Mouse (Mus musculus) embryonic facial prominence, embryonic 13.5 days (tissue): ENCODE measurements around the gene Rnf180. TPM values are rescaled to one million over a fixed set of nuclear protein-coding genes. Genes with fewer than 3 reads are reported as not detected.
A peak's percentile ranks its signal among the peaks of the same experiment; 100 is the strongest.

Source experiments
- ATAC-seq: fragments of 200-750 bp; cut with Nextera tagmentation; 2 replicates; pipeline ENCODE4 v1.8.0; 2017; ENCODE audit warnings: low read depth; ENCODE audit not compliant: insufficient number of reproducible peaks, insufficient read depth, low FRiP score, low TSS enrichment
- H3K27ac ChIP-seq: fragments of 300-500 bp; sonication (generic); 2 replicates; pipeline ENCODE4 v1.5.1; 2015; ENCODE audit warnings: moderate library complexity, mild to moderate bottlenecking, inconsistent platforms
- H3K27me3 ChIP-seq: fragments of 300-500 bp; sonication (generic); 2 replicates; pipeline ENCODE4 v1.6.1; 2015; ENCODE audit warnings: mild to moderate bottlenecking, inconsistent platforms
- H3K36me3 ChIP-seq: fragments of 300-500 bp; sonication (generic); 2 replicates; pipeline ENCODE4 v1.6.1; 2015; ENCODE audit warnings: mild to moderate bottlenecking, inconsistent platforms
- H3K4me1 ChIP-seq: fragments of 300-500 bp; sonication (generic); 2 replicates; pipeline ENCODE4 v1.6.1; 2015; ENCODE audit warnings: inconsistent platforms
- H3K4me2 ChIP-seq: fragments of 300-500 bp; sonication (generic); 2 replicates; pipeline ENCODE4 v1.6.1; 2015; ENCODE audit warnings: moderate library complexity, mild to moderate bottlenecking, inconsistent platforms
- H3K4me3 ChIP-seq: fragments of 300-500 bp; sonication (generic); 2 replicates; pipeline ENCODE4 v1.5.1; 2015; ENCODE audit warnings: mild to moderate bottlenecking, inconsistent platforms
- H3K9ac ChIP-seq: fragments of 300-500 bp; sonication (generic); 2 replicates; pipeline ENCODE4 v1.6.1; 2015; ENCODE audit warnings: mild to moderate bottlenecking, inconsistent platforms
- H3K9me3 ChIP-seq: fragments of 300-500 bp; sonication (generic); 2 replicates; pipeline ENCODE4 v1.6.1; 2016; ENCODE audit warnings: inconsistent platforms
- WGBS: fragments of 180-500 bp; shearing (Covaris S2); methylation state at CpG from one replicate; pipeline ENCODE4 v1.1.7; 2015; ENCODE audit warnings: mixed read lengths; 5-methylcytosine and 5-hydroxymethylcytosine counted together
- polyA plus RNA-seq: library from polyadenylated mRNA; unstranded; fragments of >200 nt; fragmentation: Nextera tagmentation; extraction: Ambion mirVana; gene quantifications from 2 replicates; pipeline ENCODE4 v1.2.1, GENCODE M21; 2015

Gene Rnf180
- polyA plus RNA-seq, 1 experiment from 2014 or later, result 10.2 TPM

DNA sequence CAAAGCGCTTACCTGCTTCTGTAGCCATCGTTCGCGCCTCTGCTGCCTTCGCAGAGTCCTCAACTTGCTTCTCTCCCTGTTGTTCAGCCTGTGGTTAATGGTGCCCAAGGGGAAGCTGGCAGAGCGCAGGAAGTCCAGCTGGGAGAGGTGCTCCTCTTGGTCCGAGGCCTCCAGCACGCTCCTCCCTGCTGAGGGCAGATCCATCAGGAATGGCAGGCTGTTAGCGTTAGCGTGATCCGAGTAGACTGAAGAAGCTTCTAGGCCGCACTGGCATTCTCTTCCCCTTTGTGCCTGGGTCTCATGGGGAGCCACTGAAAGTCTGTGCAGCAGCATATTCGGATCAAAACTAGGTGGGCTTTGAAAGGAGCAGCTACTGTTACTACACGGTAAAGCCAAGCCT is 45.0 kb downstream of the Rnf180 start:
- Histone ChIP-seq H3K27me3 (no peaks in the 10 kb centered on the region), H3K27ac (no peak overlapping the region), H3K9me3 (no peaks in the 10 kb centered on the region), H3K9ac (no peak overlapping the region), H3K4me3 (no peak overlapping the region), H3K4me2 (no peak overlapping the region), H3K4me1 (no peaks in the 10 kb centered on the region), H3K36me3 (peaks cover 11% of the 10 kb centered on the region; the same call in 1 of the 2 replicates)
- ATAC-seq, result no peak
- 90% methylated on average over 14 of the region's 14 CpGs for WGBS

DNA sequence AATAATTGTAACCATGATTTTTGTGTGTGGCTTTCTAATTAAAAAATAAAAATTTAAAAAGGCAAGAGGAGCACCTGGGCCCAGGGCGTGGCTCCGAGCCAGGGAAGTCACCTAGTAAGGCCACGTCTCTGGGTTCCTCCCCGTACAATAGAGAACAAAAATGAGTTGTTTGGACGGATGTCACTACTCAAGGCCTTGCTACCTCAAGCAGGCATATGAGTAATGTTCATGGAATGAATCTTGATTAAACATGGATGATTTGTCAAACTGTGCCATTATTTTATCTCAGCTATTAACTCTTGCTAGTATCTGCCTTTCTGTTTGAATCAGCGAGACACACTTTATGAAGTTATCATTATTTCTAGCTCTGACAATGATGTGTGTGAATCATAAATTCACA is 46.9 kb downstream of the Rnf180 start:
- H3K4me3 ChIP-seq, result no peak overlapping the region
- peaks cover 11% of the 10 kb centered on the region; the same call in 1 of the 2 replicates for H3K36me3 ChIP-seq
- WGBS, result 92% methylated on average over 6 of the region's 6 CpGs
- no peak overlapping the region for H3K4me2 ChIP-seq
- H3K9ac ChIP-seq, result no peak overlapping the region
- no peaks in the 10 kb centered on the region for H3K27me3 ChIP-seq
- no peaks in the 10 kb centered on the region for H3K9me3 ChIP-seq
- H3K27ac ChIP-seq, result no peak overlapping the region
- no peak for ATAC-seq
- H3K4me1 ChIP-seq, result no peaks in the 10 kb centered on the region

DNA sequence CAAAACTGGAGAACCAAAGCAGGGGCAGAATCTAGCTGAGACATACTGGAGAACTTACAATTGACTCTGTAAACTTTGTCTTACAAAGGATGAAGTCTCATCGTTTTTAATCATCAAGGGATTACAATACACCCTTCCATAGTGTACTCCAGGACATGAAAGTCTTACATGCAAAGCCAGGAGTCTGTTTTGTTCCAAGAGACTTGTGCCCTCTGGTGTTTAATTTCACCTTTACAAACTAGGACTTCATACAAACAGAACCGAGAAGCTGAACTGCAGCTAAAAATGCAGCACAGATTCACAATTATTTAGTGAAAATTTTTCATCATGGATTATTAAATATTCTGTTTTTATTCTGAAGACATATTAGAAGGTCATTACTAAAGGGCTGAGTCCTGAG is 53.8 kb downstream of the Rnf180 start:
- ATAC-seq, result no peak
- Histone ChIP-seq H3K27me3 (no peaks in the 10 kb centered on the region), H3K4me3 (no peak overlapping the region), H3K36me3 (peaks cover 5% of the 10 kb centered on the region; the same call in 1 of the 2 replicates), H3K9me3 (no peaks in the 10 kb centered on the region), H3K9ac (no peak overlapping the region), H3K4me1 (no peaks in the 10 kb centered on the region), H3K27ac (no peak overlapping the region), H3K4me2 (no peak overlapping the region)
- WGBS, result 65% methylated on average over 2 of the region's 2 CpGs

DNA sequence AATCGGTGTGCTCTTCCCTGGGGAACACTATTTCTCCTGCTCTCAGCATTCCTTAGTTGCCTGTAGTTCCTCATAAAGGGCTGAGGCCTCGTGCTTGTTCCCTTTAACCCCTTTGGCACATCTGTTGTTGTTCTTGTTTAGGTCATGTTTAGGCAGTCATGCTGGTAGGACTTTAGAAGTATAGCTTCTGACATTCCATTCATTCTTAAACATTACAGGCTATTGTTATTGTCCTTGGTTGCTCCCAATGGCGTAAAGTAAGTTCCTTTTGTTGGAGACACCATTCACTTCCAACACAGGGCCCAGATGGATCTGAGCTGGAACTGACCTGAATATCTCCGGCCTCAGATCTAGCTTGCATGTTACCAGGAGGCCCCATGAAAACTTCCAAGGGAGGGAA is 67.5 kb downstream of the Rnf180 start:
- Histone ChIP-seq H3K9ac (no peak overlapping the region), H3K36me3 (no peaks in the 10 kb centered on the region), H3K4me1 (peaks cover 9% of the 10 kb centered on the region), H3K9me3 (no peaks in the 10 kb centered on the region), H3K27ac (no peak overlapping the region), H3K4me2 (no peak overlapping the region), H3K4me3 (no peak overlapping the region), H3K27me3 (no peaks in the 10 kb centered on the region)
- ATAC-seq, result no peak
- WGBS, result 69% methylated on average over 4 of the region's 4 CpGs

DNA sequence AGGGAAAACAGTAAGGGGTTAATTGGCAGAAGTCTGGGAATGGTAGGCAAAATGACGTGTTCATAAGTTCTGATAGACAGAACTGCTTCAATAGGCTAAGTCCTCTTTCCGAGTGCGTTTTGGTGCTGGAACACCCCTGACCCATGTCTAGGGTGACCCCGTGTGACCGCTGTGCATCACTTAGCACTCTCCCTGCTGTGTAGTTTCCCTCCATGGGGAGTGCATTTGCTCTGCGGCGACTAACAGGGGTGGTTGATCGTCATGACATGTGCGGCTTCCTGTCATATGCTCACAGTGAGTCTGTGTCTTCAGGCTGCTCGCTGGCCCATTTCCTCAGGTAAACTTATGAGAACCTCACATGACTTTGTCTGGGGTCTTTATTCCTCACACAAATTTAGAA is 70.6 kb downstream of the Rnf180 start:
- Histone ChIP-seq H3K36me3 (no peaks in the 10 kb centered on the region), H3K27me3 (no peaks in the 10 kb centered on the region), H3K4me3 (no peak overlapping the region), H3K4me1 (peaks cover 9% of the 10 kb centered on the region), H3K4me2 (0 out of 2 replicates have a peak overlapping the region, but pooled peaks have one; percentile 22), H3K9ac (no peak overlapping the region), H3K27ac (no peak overlapping the region), H3K9me3 (no peaks in the 10 kb centered on the region)
- ATAC-seq, result no peak
- WGBS, result 53% methylated on average over 10 of the region's 10 CpGs

DNA sequence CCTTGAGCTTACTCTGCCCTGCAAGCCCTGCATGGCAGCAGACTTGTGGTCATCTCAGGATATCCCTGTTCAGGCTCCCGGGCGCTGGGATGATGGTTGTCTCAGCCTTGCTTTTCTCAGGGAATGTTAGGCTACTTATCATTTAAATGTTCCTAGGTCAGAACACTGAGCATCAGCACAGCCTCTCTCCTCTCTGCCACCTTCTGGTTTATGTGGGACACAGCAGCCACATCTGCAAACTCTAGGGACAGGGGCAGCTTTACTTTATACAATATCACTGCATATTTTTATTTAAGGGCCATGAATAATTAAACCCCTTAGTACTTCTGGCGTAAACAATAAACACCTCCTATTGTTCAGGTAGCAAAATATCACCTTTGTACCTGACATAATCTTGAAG is 71.5 kb downstream of the Rnf180 start:
- no peaks in the 10 kb centered on the region for H3K9me3 ChIP-seq
- H3K4me2 ChIP-seq, result no peak overlapping the region
- H3K27ac ChIP-seq, result no peak overlapping the region
- 70% methylated on average over 3 of the region's 3 CpGs for whole genome bisulfite sequencing
- ATAC-seq, result no peak
- no peak overlapping the region for H3K4me3 ChIP-seq
- peaks cover 9% of the 10 kb centered on the region for H3K4me1 ChIP-seq
- H3K27me3 ChIP-seq, result no peaks in the 10 kb centered on the region
- H3K36me3 ChIP-seq, result no peaks in the 10 kb centered on the region
- H3K9ac ChIP-seq, result no peak overlapping the region

DNA sequence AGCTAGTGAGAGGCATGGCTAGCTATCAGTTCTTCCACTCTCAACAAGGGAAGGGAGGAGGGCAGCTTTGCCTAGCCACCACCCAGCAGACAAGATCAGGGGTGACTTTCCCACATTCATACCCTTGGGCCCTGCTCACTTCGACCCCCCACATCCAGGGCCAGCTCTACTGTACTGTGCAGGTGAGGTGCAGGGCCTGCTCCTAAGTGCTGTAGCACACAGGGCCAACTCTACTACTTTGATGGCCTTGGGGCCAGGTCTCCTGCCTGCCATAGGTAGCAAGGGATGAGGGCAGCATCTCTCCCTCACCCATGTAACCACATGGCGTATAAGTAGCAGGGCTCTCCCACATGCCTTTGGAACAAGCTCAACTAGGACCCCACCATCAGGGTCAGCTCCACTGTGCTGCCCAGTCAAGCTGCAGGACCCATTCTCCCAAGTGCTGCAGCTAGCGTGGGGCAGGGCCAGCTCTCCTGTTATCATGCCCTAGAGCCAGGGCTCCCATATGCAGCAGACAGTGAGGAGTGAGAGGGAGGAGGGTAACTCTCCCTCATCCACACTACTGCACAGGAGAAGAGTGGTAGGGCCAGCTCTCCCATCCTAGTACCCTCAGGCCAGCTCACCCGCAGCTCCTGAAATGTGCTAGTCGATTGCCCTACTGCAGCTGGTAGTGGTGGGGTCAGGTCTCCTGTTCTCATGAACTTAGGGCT is 72.4 kb downstream of the Rnf180 start:
- Histone ChIP-seq H3K9me3 (no peaks in the 10 kb centered on the region), H3K4me1 (peaks cover 9% of the 10 kb centered on the region), H3K9ac (no peak overlapping the region), H3K36me3 (no peaks in the 10 kb centered on the region), H3K4me3 (no peak overlapping the region), H3K27me3 (no peaks in the 10 kb centered on the region), H3K27ac (no peak overlapping the region), H3K4me2 (no peak overlapping the region)
- WGBS, result 84% methylated on average over 5 of the region's 5 CpGs
- no peak for ATAC-seq

DNA sequence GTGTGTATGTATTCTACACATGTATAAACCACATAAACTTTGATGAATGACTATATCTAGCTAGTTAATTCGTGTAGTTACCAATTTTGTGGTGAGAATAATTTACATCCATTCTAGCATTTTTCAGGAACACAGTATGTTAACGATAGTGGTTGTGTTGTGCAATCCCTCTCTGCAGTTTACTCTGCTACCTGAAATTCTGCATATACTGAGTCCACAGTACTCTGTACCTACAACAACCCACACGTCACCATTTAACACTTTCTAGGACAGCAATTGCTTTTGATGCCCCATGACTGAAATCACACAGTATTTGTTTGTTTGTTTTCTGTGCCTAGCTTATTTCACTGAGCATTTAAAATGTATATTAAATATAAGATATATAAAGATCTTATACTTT is 83.9 kb downstream of the Rnf180 start:
- WGBS, result 72% methylated on average over 3 of the region's 3 CpGs
- no peak for ATAC-seq
- H3K36me3 ChIP-seq, result no peaks in the 10 kb centered on the region

DNA sequence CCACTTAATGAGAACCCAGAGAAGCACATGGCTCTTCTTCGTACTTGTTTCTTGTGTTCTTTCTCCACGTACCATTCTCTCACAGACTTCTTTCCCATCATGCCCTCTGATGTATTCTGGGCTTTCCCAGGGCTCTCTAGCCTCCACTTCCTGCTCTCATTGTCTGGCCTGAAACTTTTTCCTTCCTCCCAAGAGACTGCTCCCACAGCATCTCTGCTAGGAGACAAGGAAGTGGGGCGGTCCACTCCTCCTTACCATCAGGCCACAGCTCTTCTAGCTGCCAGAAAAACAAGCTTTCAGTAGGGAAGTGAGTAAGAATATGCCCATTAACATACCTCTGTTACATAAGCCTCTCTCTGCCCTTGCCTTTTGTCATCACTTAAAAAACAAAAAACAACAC is 90.8 kb downstream of the Rnf180 start:
- 88% methylated on average over 3 of the region's 3 CpGs for WGBS
- no peaks in the 10 kb centered on the region for H3K27me3 ChIP-seq

More for the DNA sequence above, 83.9 kb downstream of the Rnf180 start:
- H3K27me3 ChIP-seq, result no peaks in the 10 kb centered on the region
- no peaks in the 10 kb centered on the region for H3K9me3 ChIP-seq
- no peak overlapping the region for H3K4me2 ChIP-seq
- H3K4me3 ChIP-seq, result no peak overlapping the region
- H3K4me1 ChIP-seq, result no peaks in the 10 kb centered on the region
- no peak overlapping the region for H3K27ac ChIP-seq
- H3K9ac ChIP-seq, result no peak overlapping the region

DNA sequence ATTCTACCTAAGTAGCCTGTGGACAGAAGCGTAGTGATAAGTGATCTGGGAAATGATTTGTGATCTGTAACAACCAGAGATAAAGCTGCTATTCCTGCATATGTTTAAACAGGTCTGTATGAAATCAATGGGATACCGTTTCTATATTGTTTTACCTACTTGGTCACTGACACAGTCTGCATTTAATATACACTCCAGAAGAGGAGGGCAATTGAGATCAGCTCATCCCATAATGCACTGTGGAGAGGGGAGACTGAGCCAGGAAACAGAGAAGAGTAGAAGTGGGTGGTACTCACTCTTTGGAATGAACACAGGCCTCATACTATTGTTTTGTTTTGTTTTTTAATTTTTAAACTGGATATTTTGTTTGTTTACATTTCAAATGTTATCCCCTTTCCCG is 96.0 kb downstream of the Rnf180 start:
- no peaks in the 10 kb centered on the region for H3K27me3 ChIP-seq
- H3K9ac ChIP-seq, result no peak overlapping the region
- no peak for ATAC-seq
- H3K27ac ChIP-seq, result no peak overlapping the region
- no peaks in the 10 kb centered on the region for H3K9me3 ChIP-seq
- WGBS, result 79% methylated on average over 3 of the region's 3 CpGs
- no peaks in the 10 kb centered on the region for H3K36me3 ChIP-seq
- no peak overlapping the region for H3K4me3 ChIP-seq
- no peak overlapping the region for H3K4me2 ChIP-seq
- no peaks in the 10 kb centered on the region for H3K4me1 ChIP-seq

More for the DNA sequence above, 90.8 kb downstream of the Rnf180 start:
- H3K4me3 ChIP-seq, result no peak overlapping the region
- H3K4me2 ChIP-seq, result no peak overlapping the region
- no peaks in the 10 kb centered on the region for H3K4me1 ChIP-seq
- no peaks in the 10 kb centered on the region for H3K36me3 ChIP-seq
- H3K27ac ChIP-seq, result no peak overlapping the region
- ATAC-seq, result no peak
- H3K9ac ChIP-seq, result no peak overlapping the region
- no peaks in the 10 kb centered on the region for H3K9me3 ChIP-seq

DNA sequence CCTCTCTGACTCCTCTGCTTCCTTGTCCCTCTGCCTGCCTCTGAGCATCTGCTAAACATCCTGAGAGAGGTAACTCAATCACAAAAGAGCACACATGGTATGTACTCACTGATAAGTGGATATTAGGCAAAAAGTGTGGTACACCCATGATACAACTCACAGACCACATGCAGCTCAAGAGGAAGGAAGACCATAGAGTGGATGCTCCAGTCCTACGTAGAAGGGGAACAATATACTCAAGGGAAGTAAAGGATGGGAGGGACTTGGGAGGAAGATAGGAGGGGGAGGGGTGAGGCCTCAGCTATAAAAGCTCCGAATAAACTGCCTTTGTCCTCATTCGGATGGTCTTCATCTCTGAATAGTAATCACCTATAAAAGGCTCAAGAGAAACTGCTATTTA is 96.6 kb downstream of the Rnf180 start:
- ATAC-seq, result no peak
- Histone ChIP-seq H3K4me3 (no peak overlapping the region), H3K27me3 (no peaks in the 10 kb centered on the region), H3K9me3 (no peaks in the 10 kb centered on the region), H3K36me3 (no peaks in the 10 kb centered on the region), H3K4me2 (no peak overlapping the region), H3K27ac (no peak overlapping the region), H3K9ac (no peak overlapping the region), H3K4me1 (no peaks in the 10 kb centered on the region)
- WGBS, result 63% methylated on average over 3 of the region's 3 CpGs

DNA sequence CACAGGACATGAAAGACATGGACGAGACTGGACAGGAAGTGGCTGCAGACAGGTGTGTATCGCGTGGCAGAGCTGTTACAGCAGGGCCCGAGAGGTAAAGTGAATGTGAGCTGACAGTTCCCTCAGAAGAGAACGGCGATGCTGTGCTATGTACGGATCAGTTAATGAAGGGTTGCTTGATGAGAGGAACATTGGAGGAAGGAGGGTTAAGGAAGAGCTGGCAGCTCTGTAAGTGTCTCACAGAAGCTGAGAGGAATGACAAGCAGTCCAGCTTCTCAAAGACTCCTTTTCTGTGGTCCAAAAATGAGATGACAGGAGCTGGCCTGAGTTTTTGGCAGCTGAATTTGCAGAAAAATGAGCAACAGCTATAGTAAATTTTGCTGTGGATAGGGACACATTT is 101.0 kb downstream of the Rnf180 start:
- Histone ChIP-seq H3K4me3 (no peak overlapping the region), H3K27ac (no peak overlapping the region), H3K27me3 (no peaks in the 10 kb centered on the region), H3K9ac (no peak overlapping the region), H3K4me2 (no peak overlapping the region), H3K9me3 (no peaks in the 10 kb centered on the region), H3K36me3 (no peaks in the 10 kb centered on the region), H3K4me1 (no peaks in the 10 kb centered on the region)
- 58% methylated on average over 7 of the region's 7 CpGs for WGBS
- no peak for ATAC-seq
